Mouse (Mus musculus) heart, adult 2 months (tissue): Measurements from ENCODE around the gene Gba2.

Experiments used
- CTCF ChIP-seq: fragments of 200-600 bp; IDR thresholded peaks from 2 replicates; pipeline ENCODE4 v1.8.1; 2022; ENCODE audit warnings: antibody characterized with exemption, mild to moderate bottlenecking, moderate library complexity
- EP300 ChIP-seq: fragments of 200-500 bp; IDR thresholded peaks from 2 replicates; pipeline ENCODE4 v1.6.1; 2011; ENCODE audit warnings: low read depth, low read length, control low read depth; ENCODE audit not compliant: insufficient read depth
- POLR2A ChIP-seq: fragments of 200-500 bp; IDR thresholded peaks from 2 replicates; pipeline ENCODE4 v1.6.1; 2011; ENCODE audit warnings: mild to moderate bottlenecking, low read depth, low read length, control low read depth; ENCODE audit not compliant: insufficient read depth

- TF ChIP-seq EP300 (no peak), CTCF (no peak), POLR2A (no peak)
These were observed 21.7 kb upstream of the Gba2 start for GRCm38 (mm10) chr4:43600195-43600934.
